Mouse (Mus musculus) ES-Bruce4 (cell line): Measurements from ENCODE around the gene Canx.

Experiments used
- CTCF ChIP-seq: IDR thresholded peaks from one replicate; pipeline ENCODE4 v1.8.1; 2011; ENCODE audit warnings: low read depth, low read length
- POLR2A ChIP-seq: IDR thresholded peaks from one replicate; pipeline ENCODE4 v1.8.1; 2011; ENCODE audit warnings: low read length; ENCODE audit not compliant: insufficient read depth

DNA sequence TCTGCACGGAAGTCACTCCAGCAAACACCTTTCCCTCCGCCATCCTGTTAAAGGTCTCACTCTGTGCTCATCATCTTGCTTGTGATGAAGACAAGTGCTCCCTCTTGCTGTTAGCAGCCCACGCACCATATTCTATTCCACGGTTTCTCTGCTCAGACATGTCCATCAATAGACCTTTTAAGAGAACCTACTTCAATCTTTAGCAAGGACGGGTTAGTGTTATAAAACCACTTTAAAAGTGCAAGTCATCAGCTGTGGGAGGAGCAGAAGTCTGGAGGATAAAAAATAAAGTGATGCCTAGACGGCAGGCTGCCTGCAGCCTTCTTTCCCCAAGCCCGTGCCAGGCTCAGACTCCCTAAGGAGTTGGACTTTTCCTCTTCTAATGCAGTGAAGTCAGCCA, 68.9 kb downstream of the Canx start:
- TF ChIP-seq CTCF (no peak), POLR2A (no peak)
